Mouse (Mus musculus) thymus, adult 2 months (tissue): ENCODE data around the gene Polr3e.

Experiments
- CTCF ChIP-seq: fragments of 200-500 bp; IDR thresholded peaks from 2 replicates; pipeline ENCODE4 v1.5.1; 2012; ENCODE audit warnings: mild to moderate bottlenecking, control low read depth, low read length, moderate library complexity, borderline replicate concordance; ENCODE audit not compliant: control insufficient read depth, poor library complexity, insufficient read depth; ENCODE audit errors: extremely low read depth
- POLR2A ChIP-seq: fragments of 200-500 bp; IDR thresholded peaks from 2 replicates; pipeline ENCODE4 v1.6.1; 2012; ENCODE audit warnings: mild to moderate bottlenecking, low read length, control low read depth, moderate library complexity; ENCODE audit not compliant: control insufficient read depth, poor library complexity, insufficient read depth; ENCODE audit errors: extremely low read depth

- no peak for TF ChIP-seq CTCF
- TF ChIP-seq POLR2A: no peak
Measured at GRCm38 (mm10) chr7:120880770-120881169, 36.8 kb upstream of the Polr3e start.
